Mouse (Mus musculus) kidney, adult 8-10 months (tissue): ENCODE results near the gene Cnnm4.

Experiments
- DNase-seq, 2 experiments: peaks; one replicate each; pipeline ENCODE4 v3.0.0; 2022

Gene Cnnm4

DNA sequence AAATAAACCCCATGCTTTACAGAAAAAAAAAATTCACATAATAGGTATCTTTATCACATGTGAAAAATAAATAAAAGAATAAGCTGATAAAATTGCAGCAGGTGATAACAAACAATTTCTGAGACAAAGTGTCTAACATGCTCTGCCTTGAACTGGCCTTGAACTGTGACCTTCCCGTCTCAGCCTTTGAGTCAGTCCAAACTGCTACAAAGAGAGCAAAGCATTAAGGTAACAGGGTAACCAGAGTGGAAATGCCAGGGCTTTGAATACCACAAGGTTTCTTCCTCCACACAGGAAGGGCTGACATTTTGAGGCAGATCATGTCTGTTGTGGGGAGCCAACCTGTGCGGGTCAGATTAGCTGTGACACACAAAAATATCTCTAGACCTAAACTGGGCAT lies 74.0 kb downstream of the Cnnm4 start:
- no peak for DNase-seq

DNA sequence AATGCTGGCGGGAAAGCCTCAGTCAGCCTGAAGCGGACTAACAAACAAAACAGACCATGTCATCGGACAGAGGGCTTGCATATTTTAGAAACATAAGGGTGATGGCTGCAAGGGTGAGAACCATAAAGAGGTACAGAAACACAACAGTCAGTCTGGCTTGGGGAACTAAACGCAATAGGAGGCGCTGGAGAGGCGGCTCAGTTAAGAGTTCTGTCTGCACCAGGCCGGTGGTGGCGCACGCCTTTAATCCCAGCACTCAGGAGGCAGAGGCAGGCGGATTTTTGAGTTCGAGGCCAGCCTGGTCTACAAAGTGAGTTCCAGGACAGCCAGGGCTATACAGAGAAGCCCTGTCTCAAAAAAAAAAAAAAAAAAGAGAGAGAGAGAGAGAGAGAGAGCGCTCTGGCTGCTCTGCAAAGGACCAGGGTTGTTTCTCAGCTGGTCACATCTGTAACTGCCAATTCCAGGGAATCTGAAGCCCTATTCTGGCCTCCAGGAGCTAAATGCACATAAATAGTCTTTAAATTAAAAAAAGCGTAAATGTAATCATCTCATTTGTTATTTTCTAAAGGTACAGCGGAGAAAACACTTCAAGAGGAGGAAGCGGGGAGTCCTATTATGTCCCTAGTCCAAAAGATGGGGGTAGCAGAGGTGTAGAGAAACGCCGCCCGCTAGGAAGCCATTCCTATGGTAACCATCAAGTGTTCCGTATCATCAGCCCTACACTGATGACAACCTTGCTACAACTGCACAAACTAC lies 74.6 kb downstream of the Cnnm4 start:
- no peak for DNase-seq

DNA sequence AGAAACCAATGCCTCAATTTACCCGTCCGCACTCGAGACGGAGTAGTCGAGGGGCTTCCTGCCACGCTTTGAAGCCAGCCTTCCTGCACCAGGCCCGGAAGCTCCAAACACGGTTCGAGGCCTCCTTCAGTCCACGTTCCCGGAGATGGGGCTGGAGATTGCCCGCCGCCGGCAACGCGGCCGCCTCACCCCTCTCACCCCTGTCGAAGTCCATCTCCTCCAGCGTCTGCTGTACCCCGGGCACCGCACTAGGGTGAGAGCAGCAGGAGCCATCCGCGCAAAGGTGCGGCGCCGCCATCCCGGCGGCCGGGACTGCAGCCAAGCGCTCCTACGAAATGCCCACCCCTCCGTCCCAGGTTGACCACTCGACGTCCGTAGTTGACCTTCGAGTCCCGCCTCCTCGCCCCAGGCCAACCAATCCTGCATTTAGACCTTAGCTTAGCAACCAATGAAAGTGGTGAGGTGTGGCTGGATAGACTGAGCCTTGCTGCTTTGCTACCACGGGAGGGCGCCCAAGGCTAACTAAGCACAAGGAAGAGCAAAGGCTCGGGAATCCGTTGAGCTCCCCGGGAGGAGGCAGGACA lies 75.6 kb downstream of the Cnnm4 start, which contains the start of gene Ankrd39:
Gene Ankrd39, minus strand, starts transcription at position 558 of the 584 bp plus-strand sequence.
- DNase-seq, result peak; percentile 99

DNA sequence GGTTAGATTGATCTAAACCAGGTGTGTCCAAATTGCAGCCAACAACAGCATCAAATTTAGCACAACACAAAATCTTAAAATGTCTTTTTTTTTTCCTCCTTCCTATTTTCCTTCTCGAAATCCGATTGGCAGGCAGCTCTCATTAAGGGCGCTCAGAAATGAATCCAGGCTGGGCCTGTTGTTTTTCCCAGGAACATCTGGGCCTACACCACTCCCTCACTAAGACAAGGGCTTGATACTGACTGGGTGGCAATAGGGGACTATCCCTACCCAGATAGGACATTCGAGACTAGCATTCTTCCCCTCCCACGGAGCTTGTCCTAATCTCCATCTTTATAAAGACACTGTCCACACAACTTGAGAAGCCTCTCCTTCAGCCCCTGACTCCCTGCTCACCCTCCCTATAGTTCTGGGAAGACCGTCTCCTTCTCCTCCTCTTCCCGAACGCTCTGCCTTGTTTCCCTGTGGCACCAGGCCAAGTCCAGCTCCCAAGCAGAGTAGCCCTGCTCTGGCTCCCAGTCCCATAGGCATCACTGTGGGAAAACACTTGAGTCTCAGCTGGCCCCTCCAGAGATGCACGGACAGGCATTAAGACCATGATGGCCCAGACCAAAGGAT lies 76.7 kb downstream of the Cnnm4 start:
- no peak for DNase-seq

DNA sequence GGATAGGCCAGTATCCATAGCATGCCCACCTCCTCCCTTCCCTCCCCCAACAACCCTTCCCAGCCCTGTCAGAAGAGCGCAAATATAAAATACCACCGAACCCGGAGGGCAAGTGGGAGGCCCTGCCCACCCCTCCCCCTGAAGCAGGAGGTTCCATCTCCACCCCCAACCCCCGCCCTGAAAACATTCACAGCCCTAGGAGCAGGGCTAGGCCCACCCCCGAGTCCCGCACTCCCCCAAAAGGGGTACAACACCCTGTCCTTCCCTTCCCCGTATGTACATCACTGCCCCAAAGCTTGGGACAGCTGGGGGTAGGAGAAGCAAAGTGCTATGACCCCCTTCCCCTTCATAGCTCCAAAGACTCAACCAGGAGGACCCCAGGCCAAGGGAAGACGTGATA lies 77.4 kb downstream of the Cnnm4 start:
- no peak for DNase-seq

DNA sequence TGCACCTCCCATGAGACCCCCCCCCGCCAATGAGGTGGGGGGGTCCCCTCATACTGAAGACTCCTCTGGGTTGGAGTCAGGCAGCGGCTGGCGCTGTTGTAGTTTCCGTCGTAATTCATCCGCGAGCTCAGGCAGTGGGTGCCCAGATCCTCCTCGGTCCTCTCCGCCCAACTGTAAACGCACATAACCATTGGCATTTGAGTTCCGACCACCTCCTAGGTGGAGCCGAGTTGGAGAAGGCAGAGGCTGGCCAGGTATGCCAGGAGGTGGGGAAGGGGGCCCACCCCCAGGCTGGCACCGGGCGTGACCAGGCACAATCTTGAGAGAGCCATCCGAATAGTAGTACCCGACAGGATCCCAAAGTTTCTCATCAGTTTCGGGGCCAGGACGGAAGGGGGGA lies 78.1 kb downstream of the Cnnm4 start:
- DNase-seq, result no peak

DNA sequence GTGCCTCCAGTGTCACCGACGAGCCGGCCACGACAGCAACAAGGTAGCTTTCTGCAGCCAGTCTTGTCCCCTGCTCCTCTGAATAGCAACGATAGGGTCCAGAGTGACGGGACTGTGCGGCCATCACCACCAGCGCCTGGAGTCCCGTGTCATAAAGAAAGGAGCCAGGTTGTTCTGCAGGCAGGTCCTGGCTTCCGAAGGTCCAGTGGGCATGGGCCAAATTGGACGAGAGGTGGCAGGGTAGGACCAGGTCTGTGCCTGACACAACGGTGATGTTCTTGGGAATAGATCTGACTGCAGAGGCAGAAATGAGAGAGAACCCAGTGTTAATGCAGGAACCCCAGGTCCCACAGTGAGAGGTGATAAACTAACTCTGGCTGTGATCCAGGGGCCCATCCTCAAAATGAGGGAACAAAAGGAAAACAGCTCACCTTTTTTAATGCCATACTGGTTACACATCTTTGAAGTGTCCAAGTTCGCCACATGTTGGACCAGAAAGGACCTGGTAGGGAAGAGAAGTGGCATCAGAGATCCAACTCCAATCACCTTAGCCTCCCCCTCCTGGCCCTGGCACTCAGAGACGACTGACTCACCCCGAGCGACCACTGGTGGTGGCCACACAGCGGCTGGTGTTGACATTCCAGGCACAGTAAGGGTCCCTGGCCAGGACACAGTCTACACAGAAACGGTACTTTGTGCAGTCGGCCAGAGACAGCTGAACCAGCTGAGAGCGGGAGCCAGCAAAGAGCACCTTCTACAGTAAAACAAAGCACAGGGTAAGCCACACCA lies 78.8 kb downstream of the Cnnm4 start:
- DNase-seq, result no peak

DNA sequence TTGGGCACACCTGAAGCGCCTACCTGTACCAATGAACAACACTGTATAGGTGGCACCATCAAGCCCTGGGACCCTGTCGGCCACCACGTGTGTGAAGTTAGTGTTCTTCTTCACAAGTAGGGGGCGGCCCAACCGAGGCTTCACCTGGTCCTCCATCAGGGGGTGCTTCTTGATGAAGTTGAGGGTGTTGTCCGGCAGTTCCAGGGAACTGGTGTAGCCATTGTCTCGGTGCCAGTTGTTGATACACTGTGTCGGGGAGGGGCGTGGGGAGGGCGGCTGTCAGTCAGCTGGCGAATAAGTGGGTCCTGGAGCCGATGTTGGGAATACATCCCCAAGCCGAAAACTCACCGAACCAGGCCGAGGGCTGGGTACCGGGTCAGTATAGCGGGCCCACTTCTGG lies 80.5 kb downstream of the Cnnm4 start:
- DNase-seq, result no peak

DNA sequence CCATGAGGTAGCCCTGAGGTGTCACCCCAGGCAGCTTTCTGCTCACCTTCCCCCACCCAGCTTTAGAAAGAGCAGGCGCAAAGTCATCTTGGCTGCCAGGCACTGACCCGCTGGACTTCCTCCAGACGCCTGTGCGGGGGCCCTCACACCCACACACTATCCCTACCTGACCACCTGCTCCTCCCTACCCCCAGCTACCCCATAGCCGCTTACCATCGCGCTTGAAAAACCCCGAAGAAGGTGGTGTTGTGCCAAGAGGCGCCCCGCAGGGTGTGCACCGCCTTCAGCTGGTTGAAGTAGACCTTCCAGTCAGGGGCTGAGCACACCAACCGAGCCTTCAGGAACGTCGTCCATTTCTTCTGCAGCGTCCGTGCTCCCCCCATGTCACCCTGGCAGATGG lies 81.1 kb downstream of the Cnnm4 start:
- no peak for DNase-seq

DNA sequence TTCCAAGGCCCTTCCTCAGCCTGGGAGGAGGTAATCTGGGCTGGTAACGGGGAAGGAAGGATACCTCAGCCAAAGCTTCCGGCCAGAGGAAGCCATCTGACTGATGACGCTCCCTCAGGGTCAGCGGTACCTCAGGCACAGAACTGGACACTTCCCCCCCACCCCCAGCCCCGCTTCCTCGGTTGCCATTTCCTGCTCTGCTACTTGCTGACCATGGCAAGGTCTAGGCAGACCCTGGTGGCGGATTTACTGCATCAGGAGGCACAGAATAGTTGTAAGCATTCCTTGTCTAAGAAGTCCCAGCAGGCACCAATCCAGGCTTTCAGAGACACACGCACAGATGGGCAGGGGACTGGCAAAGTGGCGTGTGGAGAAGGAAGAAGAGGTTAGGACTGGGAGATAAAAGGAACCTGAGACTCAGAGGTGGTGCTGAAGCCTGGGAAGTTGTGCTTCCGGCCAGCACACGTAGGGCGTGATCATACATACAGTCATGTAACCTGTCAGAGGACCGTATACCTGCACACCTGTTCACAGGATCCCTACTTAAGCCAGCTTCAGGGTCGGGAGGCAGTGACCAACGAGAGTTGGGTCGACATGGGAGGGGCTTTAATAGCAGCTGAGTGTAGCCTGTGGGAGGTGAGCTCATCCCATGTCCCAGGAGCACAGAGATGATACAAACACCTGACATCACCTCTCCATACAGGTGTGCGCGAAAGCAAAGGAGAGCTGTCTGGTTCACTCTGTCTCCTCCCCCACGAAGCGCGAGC lies 83.4 kb downstream of the Cnnm4 start:
- peak in 1 of 2 experiments; percentile 45 for DNase-seq

DNA sequence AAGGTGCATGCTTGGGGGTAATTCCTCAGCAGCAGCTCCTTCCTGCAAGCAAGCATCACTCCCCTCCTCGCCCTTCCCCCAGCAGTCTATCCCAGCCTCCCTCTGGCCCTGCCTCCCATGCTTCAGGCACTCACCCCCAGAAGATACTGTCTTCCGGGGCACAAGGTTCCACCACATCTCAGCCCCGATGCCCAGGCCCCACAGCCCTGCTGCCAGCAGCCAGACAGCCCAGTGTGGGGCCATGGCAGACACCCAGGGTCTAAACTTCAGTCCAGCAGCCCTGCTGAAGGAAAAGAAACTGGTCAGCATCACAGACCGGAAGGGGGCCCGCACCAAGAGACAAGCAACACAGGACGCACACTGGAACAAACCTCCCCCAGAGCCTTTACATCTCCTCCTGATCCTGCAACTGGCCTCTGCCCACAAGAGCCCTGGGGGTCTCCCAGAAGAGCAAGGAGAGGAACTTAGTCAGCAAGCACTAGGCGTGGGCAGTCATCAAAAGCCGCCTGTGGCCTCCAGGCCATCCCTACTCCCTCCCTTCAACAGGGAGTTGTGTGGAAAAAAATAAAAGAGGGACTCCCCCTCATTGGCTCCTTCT lies 84.5 kb downstream of the Cnnm4 start:
- no peak for DNase-seq

DNA sequence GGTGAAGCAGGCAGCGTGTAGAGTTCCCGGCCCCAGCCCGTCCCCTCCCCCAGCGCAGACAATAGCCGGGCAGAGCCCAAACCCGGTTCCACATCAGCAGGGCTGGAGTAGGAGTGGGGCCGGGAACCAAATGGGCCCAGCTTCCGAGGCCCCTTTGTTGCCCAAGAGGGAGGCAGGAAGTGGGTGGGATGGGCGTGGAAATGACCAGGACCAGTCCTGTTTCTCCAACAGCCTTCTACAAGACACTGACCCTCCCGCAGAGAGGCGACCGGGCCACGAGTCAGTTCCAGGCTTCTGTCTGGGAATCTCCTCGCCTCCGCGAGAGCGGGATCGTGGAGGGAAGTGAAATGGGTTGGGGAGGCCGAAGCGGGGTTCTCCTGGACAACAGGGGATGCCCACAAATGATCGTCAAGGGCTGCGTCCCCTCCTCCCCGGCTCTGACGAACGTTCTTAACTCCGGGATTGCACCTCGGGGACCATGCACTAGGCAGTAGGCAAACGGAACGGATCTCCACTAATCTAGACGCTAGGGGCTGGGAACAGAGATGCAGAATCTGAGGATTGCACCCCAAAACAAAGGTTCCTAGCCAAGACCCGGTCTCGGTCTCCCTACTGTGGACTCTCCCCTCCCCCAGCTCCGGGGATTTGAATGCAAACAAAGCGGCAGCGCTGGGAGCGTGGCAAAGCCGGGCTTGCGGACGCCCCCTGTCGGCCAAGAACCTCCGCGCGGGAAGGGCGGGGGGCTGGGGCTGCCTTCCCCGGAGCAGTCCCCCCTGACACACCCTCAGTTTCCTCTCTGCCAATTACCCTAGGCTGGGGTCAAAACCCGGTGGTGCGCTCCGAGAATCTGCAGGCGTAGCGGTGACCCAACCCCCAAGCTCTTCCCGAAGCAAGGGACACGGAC lies 85.4 kb downstream of the Cnnm4 start:
- peak; percentile 83 to 84 for DNase-seq

DNA sequence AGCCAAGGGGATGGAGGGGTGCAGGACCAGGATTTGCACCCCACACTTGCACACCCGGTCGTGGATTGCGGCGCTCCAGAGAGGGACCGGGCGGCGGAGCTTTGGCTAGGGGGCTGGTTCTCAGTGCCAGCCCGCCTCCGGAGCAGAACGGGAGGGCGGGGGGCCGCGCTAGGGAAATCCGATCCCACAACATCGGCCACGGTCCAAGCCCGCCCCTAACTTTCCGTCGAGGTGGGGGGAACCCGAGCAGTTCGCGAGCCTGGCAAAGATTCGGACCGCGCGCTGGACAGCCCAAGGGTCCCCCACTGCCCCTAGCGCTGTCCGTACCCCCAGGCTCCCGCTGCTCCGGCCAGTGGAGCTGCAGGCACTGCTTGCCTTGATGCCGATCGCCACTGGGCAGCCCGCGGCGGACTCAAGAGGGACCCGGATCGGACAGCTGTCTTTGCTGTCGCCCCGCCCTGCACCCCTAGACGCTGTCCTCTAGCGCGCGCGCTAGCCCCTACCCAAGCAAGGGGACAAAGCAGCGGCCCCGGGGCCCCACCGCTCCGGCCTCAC lies 86.1 kb downstream of the Cnnm4 start:
- DNase-seq, result peak; percentile 62 to 69
